Mouse (Mus musculus): ENCODE measurements at regions not wholly inside any gene's neighbourhood (a gene's known extent, or its start where the extent isn't known, plus 50 kb on each side); places are given as distances from the start of the nearest gene placed in this dataset.

DNA sequence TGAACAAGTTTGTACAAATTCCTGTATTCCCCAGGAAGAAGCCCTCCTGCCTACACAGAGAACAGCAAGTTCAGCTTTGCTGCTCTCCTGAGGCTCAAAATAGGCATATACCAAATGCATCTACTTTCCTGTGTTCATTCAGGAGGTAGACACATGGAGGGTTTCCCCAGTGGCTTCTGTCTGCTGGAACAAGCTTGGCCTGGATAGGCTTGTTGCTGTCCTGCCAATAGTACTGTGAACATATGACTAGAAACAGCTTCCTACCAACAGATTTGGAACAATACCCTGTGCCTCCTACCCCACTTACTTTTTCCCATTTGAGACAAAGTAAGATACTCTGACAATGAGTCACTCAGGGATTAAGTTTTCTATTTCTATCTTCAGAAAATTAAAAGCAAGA is 93.8 kb upstream of the Wdpcp start:
- no peak for DNase-seq (ENCODE audit: low spot score)

DNA sequence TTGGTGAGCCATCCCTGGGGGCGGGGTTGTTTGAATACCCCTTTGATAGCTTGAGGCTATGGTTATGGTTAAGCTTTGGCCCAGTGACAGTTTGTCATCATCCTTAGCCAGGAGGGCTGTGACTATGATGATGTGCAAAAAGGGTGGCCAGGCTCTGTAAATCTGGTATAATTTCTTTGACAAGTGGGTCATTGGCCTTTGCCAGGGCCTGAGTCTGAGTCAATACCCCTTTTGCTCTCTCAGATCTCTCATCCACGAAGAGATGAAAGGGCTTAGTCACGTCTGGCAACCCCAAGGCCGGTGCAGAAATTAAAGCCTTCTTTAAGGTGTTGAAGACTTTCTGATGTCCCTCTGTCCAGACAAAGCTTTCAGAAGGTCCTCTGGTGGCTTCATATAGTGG is 99.7 kb upstream of the Ugp2 start:
- DNase-seq (ENCODE audit: low spot score) = no peak

DNA sequence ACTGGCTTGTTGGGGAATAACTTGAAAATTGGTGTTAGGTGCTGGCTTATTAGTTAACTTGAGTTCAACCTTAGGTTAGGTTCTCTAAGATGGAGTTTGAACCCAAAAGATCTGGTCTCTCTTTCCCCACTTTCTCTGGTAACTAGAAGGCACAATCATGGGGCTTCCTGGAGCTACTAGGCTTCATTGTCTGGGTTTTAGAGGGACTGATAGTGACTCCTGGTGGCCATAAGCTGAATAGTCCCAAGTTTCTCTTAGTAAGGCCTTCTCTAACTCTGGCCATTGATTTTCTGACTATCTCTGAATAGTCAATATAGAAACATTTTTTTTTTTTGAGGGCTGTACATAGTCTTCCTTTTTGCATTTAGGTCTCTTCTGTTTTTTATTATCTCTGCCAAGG is 97.5 kb upstream of the Ugp2 start:
- DNase-seq (ENCODE audit: low spot score) = no peak

DNA sequence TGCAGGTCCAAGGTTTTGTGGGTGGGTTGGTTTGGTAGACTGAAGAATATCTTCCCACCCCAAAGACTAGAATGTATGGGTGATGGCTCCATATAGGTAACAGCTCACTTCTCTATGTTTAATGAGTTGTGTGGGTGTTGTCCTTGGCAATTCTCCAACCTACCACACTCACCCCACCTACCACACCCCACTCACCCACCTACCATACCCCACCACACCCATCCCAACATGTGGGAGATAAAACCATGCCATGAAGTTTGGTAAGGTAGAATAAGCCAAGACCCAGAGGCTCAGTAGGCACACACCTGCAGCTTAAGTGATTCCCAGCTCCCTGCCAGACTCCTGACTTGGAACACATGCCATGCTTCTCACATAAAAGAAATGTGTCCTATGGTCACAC is 89.0 kb upstream of the Ugp2 start:
- DNase-seq (ENCODE audit: low spot score) = no peak

DNA sequence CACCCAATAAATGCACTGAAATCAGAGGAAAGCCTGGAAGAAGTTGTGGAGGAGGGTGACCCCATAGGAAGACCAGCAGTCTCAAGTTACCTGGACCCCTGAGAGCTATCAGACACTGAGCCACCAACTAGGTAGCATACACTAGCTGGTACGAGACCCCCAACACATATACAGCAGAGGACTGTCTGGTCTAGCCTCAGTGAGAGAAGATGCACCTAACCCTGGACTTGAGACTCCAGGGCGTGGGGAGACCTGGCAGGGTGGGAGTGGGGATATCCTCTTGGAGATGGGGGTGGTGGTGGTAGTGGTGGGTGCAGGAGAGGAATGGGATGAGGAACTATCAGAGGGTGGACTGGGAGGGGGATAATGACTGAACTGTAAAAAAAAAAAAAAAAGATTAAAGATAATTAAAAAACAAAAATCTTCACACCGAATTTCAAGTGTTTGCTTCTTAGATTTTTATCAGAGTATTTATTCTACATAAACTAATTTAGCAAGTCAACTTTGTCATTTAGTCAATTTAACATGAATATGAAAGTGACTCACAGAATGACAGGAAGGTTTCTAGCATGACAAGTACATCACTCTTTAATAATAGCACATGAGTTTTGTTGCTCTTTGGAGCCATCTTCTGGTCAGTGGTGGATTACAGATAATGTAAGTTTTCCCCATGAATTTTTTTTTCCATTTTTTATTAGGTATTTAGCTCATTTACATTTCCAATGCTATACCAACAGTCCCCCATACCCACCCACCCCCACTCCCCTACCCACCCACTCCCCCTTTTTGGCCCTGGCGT is 82.5 kb upstream of the Ugp2 start:
- DNase-seq (ENCODE audit: low spot score) = peak; percentile 64

DNA sequence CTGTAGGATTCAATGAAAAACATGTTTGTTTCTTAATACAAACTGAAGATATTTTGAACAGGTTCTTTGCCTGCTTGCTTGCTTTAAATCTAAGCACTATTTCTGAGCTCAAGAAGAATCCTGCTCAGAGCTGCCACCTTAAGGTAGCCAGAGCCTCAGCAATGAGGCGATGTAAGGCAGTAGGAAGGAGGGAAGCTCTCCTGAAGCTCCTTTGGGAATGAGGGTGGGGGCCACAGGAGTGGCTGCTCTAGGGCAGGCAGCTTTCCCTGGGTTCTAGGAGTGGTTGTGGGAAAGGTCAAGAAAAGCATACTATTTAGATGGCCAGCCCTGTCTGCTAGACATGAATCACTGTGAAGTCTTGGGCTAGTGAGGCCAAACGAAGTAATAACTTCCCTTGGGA is 62.7 kb upstream of the Ugp2 start:
- DNase-seq (ENCODE audit: low spot score) = peak; percentile 30

DNA sequence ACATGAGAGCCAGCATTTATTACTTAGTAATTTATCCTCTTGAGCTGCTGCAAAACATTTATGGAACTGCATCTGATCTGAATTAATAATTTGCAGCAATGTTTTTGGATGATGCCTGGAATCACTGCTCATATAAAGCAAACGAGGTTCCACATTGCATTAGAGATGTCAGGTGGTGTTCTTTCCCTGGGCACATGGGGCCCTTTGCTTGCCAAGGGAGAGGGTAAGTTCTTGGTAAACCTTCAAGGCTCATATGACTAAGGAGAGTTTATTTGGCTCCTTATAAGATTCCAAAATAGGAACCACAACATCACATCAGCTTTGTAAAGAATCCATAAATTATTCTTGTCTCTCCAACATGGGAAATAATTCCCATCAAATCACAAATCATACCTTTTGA is 59.0 kb upstream of the Ugp2 start:
- DNase-seq (ENCODE audit: low spot score) = no peak

DNA sequence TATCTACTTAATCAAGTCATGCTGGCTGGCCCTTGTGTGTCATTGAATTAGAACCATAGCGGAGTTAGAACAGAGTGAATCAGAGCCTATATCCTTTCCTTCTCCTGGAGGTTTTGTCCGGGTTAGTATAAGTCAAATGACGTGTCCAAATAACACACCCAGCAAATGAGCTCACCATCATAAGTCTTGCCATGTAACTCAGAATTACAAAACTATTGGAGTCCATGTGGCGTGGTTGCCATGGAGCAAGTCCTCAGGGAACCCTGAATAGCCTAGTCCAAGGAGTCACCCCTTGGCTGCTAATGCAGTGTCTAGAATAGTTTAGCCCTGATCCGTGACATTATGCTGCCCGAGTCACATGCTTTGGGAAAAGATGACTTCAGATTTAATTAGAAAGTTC is 57.7 kb upstream of the Ugp2 start:
- DNase-seq (ENCODE audit: low spot score) = peak; percentile 76

DNA sequence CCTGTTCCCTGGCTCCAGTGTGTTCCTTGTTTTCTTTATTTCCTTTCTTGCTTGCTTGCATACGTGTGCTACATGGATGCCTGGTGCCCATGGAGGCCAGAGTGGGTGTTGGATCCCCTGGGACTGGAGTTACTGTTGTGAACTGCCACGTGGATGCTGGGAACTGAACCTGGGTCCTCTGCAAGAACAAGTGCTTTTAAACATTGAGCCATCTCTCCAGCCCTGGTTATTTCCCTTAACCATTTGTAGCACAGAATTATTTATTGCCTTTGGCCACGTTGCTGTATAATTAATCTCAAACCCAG is 57.0 kb upstream of the Ugp2 start:
- DNase-seq (ENCODE audit: low spot score) = no peak

DNA sequence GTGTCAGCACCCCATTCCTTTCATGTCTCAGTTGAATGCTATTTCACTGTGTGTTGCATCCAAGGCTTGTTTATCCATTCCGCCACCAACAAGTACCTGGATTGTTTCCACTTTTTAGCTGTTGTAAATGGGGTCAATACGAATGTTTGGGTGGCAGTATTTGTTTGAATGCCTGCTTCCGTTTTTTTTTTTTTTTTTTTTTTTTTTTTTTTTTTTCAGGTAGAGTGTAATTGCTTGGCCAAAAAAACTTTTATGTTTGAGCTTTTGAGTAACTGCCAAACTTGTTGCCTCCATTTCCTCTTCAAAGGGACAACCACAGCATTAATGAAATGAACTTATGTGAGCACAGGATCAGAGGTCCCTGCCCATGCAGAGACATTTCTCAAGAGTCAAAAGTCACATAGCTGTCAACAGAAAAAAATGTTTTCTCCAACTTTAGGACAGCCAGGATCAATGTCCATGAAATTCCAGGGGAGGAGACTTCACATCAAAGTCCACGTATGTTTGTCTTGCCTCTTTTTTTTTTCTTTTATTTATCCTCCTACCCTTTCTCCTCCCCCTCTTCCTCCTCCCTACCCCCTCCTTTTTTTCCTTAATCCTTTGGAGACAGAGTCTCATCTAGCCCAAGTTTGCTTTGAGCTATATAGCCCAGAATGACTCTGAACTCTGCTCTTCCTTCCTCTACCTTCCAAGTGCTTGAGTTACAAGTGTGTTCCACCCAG is 56.5 kb upstream of the Ugp2 start:
- DNase-seq (ENCODE audit: low spot score) = no peak

DNA sequence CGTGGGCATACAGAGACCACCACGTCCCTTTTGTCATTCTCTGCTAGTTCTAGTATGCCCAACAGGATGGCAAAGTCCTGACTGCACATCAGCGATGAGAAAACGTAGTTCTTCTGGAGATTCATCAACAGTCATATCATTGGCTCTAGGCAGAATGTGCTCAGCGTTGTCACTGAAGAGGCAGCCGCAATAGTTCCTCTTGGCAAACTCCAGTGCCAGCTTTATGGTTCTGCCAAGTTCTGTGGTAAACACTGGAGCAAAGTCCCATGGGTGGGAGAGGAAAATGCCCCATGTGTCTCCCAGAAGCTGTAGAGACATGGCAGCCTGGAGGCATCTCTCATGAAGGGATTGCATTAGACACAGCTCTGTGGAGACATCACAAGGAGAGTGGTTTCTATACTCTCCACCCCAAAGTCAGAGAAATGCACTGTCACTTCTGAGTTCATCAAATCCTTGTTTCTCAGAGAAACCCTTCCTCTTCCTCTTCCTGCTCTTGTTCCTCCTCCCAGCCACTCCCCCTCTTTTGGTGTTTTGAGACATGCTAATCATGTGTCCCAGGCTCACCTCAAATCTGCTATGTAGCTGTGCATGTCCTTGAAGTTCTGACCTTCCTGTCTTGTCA is 54.6 kb upstream of the Ugp2 start:
- no peak for DNase-seq (ENCODE audit: low spot score)

DNA sequence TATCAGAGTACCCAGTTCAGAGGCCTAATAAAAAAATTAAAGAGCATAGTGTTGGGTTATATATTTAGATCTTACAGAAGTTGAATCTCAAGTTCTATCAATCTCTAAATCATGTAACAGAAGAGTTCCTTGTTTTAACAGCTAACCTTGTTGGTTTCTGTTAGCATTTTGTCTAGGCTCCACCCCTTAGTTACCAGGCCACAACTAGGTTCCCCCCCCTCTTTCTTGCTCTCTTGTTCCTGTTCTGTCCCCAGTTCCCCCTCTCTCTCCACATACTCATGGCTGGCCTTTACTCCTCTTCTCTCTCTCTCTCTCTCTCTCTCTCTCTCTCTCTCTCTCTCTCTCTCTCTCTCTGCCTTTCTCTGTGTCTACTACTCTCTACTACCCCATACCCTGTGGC is 53.3 kb upstream of the Ugp2 start:
- no peak for DNase-seq (ENCODE audit: low spot score)

DNA sequence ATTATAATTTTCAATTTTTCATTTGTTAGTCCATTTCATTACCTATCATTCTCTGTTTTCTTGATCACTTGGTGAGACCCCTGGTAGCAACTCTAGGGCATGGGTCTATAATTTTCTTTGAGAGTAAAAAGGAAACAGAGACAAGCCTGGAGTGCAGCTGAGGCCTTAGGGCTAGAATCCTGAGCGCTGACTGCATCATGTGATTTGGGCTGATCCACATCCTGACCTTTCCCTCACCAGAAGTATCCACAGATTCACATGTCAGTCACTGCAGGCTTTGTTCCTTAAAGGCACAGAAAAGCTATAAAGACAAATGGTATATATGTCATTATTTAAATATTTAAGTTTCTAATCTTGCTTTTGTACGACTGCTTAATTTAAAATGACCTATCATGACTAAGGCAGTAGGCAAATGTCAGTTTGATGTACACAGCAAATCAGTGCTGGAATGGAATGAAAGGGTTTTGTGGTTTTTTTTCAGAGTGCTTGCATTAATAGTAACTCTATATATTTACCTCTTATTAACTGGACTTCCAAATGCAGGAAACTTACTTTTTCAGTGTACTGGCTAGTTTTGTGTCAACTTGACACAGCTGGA is 51.4 kb upstream of the Ugp2 start:
- no peak for DNase-seq (ENCODE audit: low spot score)

Measured in heart, adult 8-10 months (tissue).